Mouse (Mus musculus) limb, embryonic 13.5 days (tissue): ENCODE measurements at regions not wholly inside any gene's neighbourhood (a gene's known extent, or its start where the extent isn't known, plus 50 kb on each side); places are given as distances from the start of the nearest gene placed in this dataset.
"Not testable (repeated sequence)": the region's sequence is repeated elsewhere in the genome, so short reads cannot be mapped to it uniquely, and the experiment has no call there.

ENCODE experiments used
- ATAC-seq: fragments of 200-750 bp; cut with Nextera tagmentation; 2 replicates; pipeline ENCODE4 v1.8.0; 2017; ENCODE audit warnings: low read depth, moderate number of reproducible peaks, moderate TSS enrichment; ENCODE audit not compliant: low FRiP score
- H3K27ac ChIP-seq: fragments of 300-500 bp; sonication (generic); 2 replicates; pipeline ENCODE4 v1.5.1; 2015; ENCODE audit warnings: inconsistent platforms, mild to moderate bottlenecking, moderate library complexity
- H3K27me3 ChIP-seq: fragments of 300-500 bp; sonication (generic); 2 replicates; pipeline ENCODE4 v1.6.1; 2015; ENCODE audit warnings: mild to moderate bottlenecking, inconsistent platforms
- H3K36me3 ChIP-seq: fragments of 300-500 bp; sonication (generic); 2 replicates; pipeline ENCODE4 v1.6.1; 2015; ENCODE audit warnings: inconsistent platforms, mild to moderate bottlenecking, moderate library complexity
- H3K4me1 ChIP-seq: fragments of 300-500 bp; sonication (generic); 2 replicates; pipeline ENCODE4 v1.6.1; 2015; ENCODE audit warnings: inconsistent platforms
- H3K4me2 ChIP-seq: fragments of 300-500 bp; sonication (generic); replicated peaks from 2 replicates; pipeline ENCODE4 v1.6.1; 2015; ENCODE audit warnings: inconsistent platforms, mild to moderate bottlenecking, moderate library complexity
- H3K4me3 ChIP-seq: fragments of 300-500 bp; sonication (generic); 2 replicates; pipeline ENCODE4 v1.5.1; 2015; ENCODE audit warnings: moderate library complexity, mild to moderate bottlenecking, inconsistent platforms
- H3K9ac ChIP-seq: fragments of 300-500 bp; sonication (generic); 2 replicates; pipeline ENCODE4 v1.6.1; 2015; ENCODE audit warnings: mild to moderate bottlenecking, inconsistent platforms
- H3K9me3 ChIP-seq: fragments of 300-500 bp; sonication (generic); 2 replicates; pipeline ENCODE4 v1.6.1; 2016; ENCODE audit warnings: inconsistent platforms
- WGBS: fragments of 180-500 bp; shearing (Covaris S2); methylation state at CpG from one replicate; pipeline ENCODE4 v1.1.7; 2015; 5-methylcytosine and 5-hydroxymethylcytosine counted together

- not testable (repeated sequence) for H3K4me3 ChIP-seq, H3K4me1 ChIP-seq
- 4% methylated on average over 3 of the region's 3 CpGs for WGBS
Measured at GRCm38 (mm10) chr1:142108826-142109225, 1531.6 kb upstream of the B3galt2 start.

GRCm38 (mm10) chr1:142157310-142157709 lies 1483.2 kb upstream of the B3galt2 start:
- no peak for ATAC-seq
- no peak overlapping the region for H3K9ac ChIP-seq
- no peaks in the 10 kb centered on the region for H3K9me3 ChIP-seq
- H3K36me3 ChIP-seq: no peaks in the 10 kb centered on the region
- WGBS: 69% methylated on average over 2 of the region's 2 CpGs
- no peak overlapping the region for H3K27ac ChIP-seq
- no peaks in the 10 kb centered on the region for H3K4me1 ChIP-seq
- H3K4me3 ChIP-seq: no peak overlapping the region
- no peaks in the 10 kb centered on the region for H3K27me3 ChIP-seq
- no peak overlapping the region for H3K4me2 ChIP-seq

More at GRCm38 (mm10) chr1:142108826-142109225, 1531.6 kb upstream of the B3galt2 start:
- not testable (repeated sequence) for H3K27ac ChIP-seq, H3K9ac ChIP-seq, H3K36me3 ChIP-seq, H3K4me2 ChIP-seq, ATAC-seq, H3K27me3 ChIP-seq, H3K9me3 ChIP-seq

GRCm38 (mm10) chr1:142159481-142159880 lies 1481.0 kb upstream of the B3galt2 start:
- Histone ChIP-seq H3K9me3 (no peaks in the 10 kb centered on the region), H3K27ac (no peak overlapping the region), H3K4me1 (no peaks in the 10 kb centered on the region), H3K9ac (no peak overlapping the region), H3K4me2 (no peak overlapping the region), H3K4me3 (no peak overlapping the region), H3K27me3 (no peaks in the 10 kb centered on the region), H3K36me3 (no peaks in the 10 kb centered on the region)
- no peak for ATAC-seq

GRCm38 (mm10) chr1:142166945-142167344 lies 1473.5 kb upstream of the B3galt2 start:
- H3K27ac ChIP-seq: no peak overlapping the region
- H3K9ac ChIP-seq: no peak overlapping the region
- no peak for ATAC-seq
- H3K4me2 ChIP-seq: no peak overlapping the region
- H3K36me3 ChIP-seq: no peaks in the 10 kb centered on the region
- no peak overlapping the region for H3K4me3 ChIP-seq
- no peaks in the 10 kb centered on the region for H3K27me3 ChIP-seq
- no peaks in the 10 kb centered on the region for H3K4me1 ChIP-seq
- no peaks in the 10 kb centered on the region for H3K9me3 ChIP-seq

GRCm38 (mm10) chr1:142171134-142171533 lies 1469.3 kb upstream of the B3galt2 start:
- Histone ChIP-seq H3K4me2 (no peak overlapping the region), H3K27me3 (no peaks in the 10 kb centered on the region), H3K4me3 (no peak overlapping the region), H3K36me3 (no peaks in the 10 kb centered on the region), H3K27ac (no peak overlapping the region), H3K4me1 (no peaks in the 10 kb centered on the region), H3K9ac (no peak overlapping the region), H3K9me3 (no peaks in the 10 kb centered on the region)
- peak; percentile 82 for ATAC-seq
- 41% methylated on average over 1 of the region's 1 CpGs for WGBS

GRCm38 (mm10) chr1:142214778-142215177 lies 1425.7 kb upstream of the B3galt2 start:
- Histone ChIP-seq H3K4me3 (no peak overlapping the region), H3K4me2 (no peak overlapping the region), H3K9ac (no peak overlapping the region), H3K4me1 (no peaks in the 10 kb centered on the region), H3K36me3 (no peaks in the 10 kb centered on the region), H3K27me3 (no peaks in the 10 kb centered on the region), H3K27ac (no peak overlapping the region), H3K9me3 (no peaks in the 10 kb centered on the region)
- no peak for ATAC-seq
- 93% methylated on average over 1 of the region's 1 CpGs for WGBS
